Mouse (Mus musculus) intestine, embryonic 14.5 days (tissue): ENCODE results near the gene Imp3. TPM values are rescaled to one million over a fixed set of nuclear protein-coding genes. Genes with fewer than 3 reads are reported as not detected.
"Not testable (repeated sequence)": the region's sequence is repeated elsewhere in the genome, so short reads cannot be mapped to it uniquely, and the experiment has no call there.

Experiments used
- ATAC-seq: fragments of 200-750 bp; cut with Nextera tagmentation; replicated peaks from 2 replicates; pipeline ENCODE4 v1.8.0; 2017; ENCODE audit warnings: low read depth, moderate number of reproducible peaks, moderate TSS enrichment, moderate library complexity; ENCODE audit not compliant: low FRiP score, low TSS enrichment
- DNase-seq: peaks from one replicate; pipeline ENCODE4 v3.0.0-alpha.2; 2018; ENCODE audit warnings: low spot score
- H3K27ac ChIP-seq: fragments of 300-500 bp; sonication (generic); 2 replicates; pipeline ENCODE4 v1.5.1; 2014; ENCODE audit warnings: low read depth, mild to moderate bottlenecking, control low read depth
- H3K27me3 ChIP-seq: fragments of 300-500 bp; sonication (generic); replicated peaks from 2 replicates; pipeline ENCODE4 v1.6.1; 2014; ENCODE audit warnings: low read length, control low read depth; ENCODE audit not compliant: control insufficient read depth, insufficient read depth
- H3K36me3 ChIP-seq: fragments of 300-500 bp; sonication (generic); 2 replicates; pipeline ENCODE4 v1.6.1; 2014; ENCODE audit warnings: low read length, control low read depth; ENCODE audit not compliant: control insufficient read depth, insufficient read depth
- H3K4me1 ChIP-seq: fragments of 300-500 bp; sonication (generic); replicated peaks from 2 replicates; pipeline ENCODE4 v1.6.1; 2014; ENCODE audit warnings: low read length, control low read depth, mixed read lengths; ENCODE audit not compliant: control insufficient read depth, insufficient read depth
- H3K4me2 ChIP-seq: fragments of 300-500 bp; sonication (generic); 2 replicates; pipeline ENCODE4 v1.6.1; 2014; ENCODE audit warnings: low read length
- H3K4me3 ChIP-seq: fragments of 300-500 bp; sonication (generic); 2 replicates; pipeline ENCODE4 v1.5.1; 2014; ENCODE audit warnings: low read depth, low read length, control low read depth, mixed read lengths
- H3K9ac ChIP-seq: fragments of 300-500 bp; sonication (generic); 2 replicates; pipeline ENCODE4 v1.6.1; 2014; ENCODE audit warnings: mild to moderate bottlenecking, low read length
- H3K9me3 ChIP-seq: fragments of 300-500 bp; sonication (generic); 2 replicates; pipeline ENCODE4 v1.6.1; 2016; ENCODE audit warnings: low read length, control low read depth; ENCODE audit not compliant: control insufficient read depth
- WGBS: fragments of 180-500 bp; shearing (Covaris S2); extraction: QIAGEN DNeasy Blood & Tissue Kit; methylation state at CpG from one replicate; pipeline ENCODE4 v1.1.7; 2014; 5-methylcytosine and 5-hydroxymethylcytosine counted together
- polyA plus RNA-seq: library from polyadenylated mRNA; unstranded; fragments of >200 nt; fragmentation: Nextera tagmentation; extraction: Ambion mirVana; gene quantifications from 2 replicates; pipeline ENCODE4 v1.2.1, GENCODE M21; 2014

Gene Imp3
- polyA plus RNA-seq, 1 experiment from 2014 or later: 82.5 TPM

GRCm38 (mm10) chr9:56938374-56938773, 1.1 kb downstream of the Imp3 start:
- no peak for ATAC-seq
- peak overlapping the region; percentile 84 for H3K27ac ChIP-seq
- no peak for DNase-seq
- no peaks in the 10 kb centered on the region for H3K36me3 ChIP-seq
- H3K4me1 ChIP-seq: peaks cover 11% of the 10 kb centered on the region; the same call in 1 of the 2 replicates
- H3K27me3 ChIP-seq: no peaks in the 10 kb centered on the region
- peak overlapping the region; percentile 74 for H3K4me3 ChIP-seq
- no peaks in the 10 kb centered on the region for H3K9me3 ChIP-seq
- WGBS: under 1% methylated on average over 7 of the region's 7 CpGs
- peak overlapping the region; percentile 63 for H3K9ac ChIP-seq
- peak overlapping the region; percentile 68 for H3K4me2 ChIP-seq

DNA sequence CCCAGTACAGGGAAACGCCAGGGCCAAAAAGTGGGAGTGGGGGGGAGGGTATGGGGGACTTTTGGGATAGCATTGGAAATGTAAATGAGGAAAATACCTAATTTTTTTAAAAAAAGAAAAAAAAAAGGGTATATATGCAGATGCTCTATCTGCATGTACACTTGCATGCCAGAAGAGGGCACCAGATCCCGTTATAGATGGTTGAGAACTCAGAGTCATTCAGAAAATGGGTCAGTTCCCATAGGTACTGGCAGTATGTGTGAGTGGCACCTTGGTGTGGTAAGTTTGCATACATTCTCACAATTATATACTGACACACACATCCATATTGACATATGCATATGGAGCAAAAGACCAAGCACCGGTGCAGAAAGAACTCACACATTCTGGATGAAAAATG, 10.2 kb downstream of the Imp3 start:
- H3K9ac ChIP-seq, H3K4me2 ChIP-seq, H3K4me3 ChIP-seq, H3K27me3 ChIP-seq, ATAC-seq, H3K9me3 ChIP-seq, H3K4me1 ChIP-seq, H3K36me3 ChIP-seq, H3K27ac ChIP-seq: not testable (repeated sequence)
- DNase-seq: peak; percentile 67
- 26% methylated on average over 3 of the region's 3 CpGs for WGBS

DNA sequence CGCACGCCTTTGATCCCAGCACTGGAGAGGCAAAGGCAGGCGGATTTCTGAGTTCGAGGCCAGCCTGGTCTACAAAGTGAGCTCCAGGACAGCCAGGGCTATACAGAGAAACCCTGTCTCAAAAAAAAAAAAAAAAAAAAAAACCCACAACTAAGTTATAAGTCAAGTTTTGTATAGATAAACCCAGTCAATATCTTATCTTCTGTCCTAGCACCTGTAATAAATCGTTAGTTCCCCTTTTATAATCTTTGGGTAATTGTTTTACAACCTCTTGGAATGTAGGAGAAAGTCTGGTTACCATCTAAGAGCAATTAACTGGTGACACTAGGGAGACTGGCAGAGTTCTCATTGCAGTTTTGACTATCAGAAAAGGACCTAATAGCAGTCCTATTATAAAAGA, 11.4 kb downstream of the Imp3 start:
- WGBS: 25% methylated on average over 5 of the region's 5 CpGs
- H3K4me3 ChIP-seq, DNase-seq, H3K9me3 ChIP-seq, H3K27ac ChIP-seq, ATAC-seq, H3K27me3 ChIP-seq, H3K9ac ChIP-seq, H3K36me3 ChIP-seq, H3K4me1 ChIP-seq, H3K4me2 ChIP-seq: not testable (repeated sequence)

DNA sequence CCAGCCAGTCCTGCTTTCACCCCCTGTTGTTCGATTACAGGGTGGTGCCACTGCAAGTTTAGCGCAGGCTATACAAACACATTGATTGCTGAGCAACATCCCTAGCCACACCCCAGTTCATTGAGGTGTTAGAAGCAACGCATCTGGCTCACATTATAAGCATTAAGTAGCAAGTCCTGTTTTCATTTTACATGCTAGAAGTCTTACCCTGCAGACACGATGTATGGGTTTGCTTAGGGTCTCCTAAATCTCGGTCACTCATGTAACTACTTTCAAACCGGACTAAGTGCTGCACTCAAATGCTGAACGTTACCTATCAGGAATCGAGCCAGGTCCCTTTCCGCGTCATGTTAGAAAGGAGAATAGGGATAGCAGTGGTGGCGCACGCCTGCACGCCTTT, 12.5 kb downstream of the Imp3 start:
- H3K4me1 ChIP-seq: peaks cover 5% of the 10 kb centered on the region
- no peaks in the 10 kb centered on the region for H3K27me3 ChIP-seq
- H3K4me2 ChIP-seq: peak overlapping the region; percentile 45
- H3K9me3 ChIP-seq: no peaks in the 10 kb centered on the region
- no peaks in the 10 kb centered on the region for H3K36me3 ChIP-seq
- 0 out of 2 replicates have a peak overlapping the region, but pooled peaks have one; percentile 21 for H3K9ac ChIP-seq
- 18% methylated on average over 13 of the region's 13 CpGs for WGBS
- peak overlapping the region; percentile 23 for H3K4me3 ChIP-seq
- peak; percentile 57 for DNase-seq
- no peak overlapping the region for H3K27ac ChIP-seq
- no peak for ATAC-seq

DNA sequence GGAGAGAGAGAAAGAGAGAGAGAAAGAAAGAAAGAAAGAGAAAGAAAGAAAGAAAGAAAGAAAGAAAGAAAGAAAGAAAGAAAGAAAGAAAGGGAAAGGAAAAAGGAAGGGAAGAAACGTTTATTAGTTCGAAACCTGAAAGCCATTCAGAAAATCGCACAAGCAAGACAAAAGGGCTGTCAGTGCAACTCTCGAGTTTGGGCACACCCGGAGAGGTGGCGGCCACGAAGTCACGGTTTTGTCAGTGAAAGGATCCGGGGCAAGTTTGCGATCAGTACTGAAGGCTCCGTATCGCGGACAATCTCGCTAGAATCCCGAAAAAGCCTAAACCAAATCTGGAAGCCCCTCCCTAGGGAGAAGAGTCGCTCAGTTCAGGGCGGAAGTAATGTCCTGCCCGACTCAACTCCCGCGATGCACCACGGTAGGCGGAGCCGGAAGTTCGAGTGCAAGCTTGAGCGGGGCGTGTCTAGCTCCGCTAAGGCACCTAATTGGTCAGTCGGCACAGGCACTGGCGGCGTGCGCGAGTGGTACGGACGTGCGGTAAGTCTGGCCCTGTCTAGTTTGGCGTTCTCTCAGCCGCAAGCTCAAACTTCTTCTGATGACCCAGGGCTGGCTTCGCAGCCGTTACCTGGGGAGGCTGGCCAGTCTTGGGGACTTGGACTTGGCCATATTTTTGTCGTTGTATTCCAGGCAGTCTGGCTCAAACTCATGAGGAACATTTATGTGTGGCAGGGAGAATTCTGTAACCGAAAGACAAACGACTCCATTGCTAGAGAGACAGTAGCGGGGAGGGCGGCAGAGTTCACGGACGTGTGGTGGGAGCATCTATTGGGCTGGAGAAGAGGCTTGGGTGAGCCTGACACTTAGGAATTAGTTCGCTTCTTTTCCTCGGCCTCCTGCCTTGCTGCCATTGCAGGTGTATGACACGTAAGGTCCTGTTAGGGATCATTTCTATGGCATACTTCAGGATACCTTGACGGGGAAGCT, 13.4 kb downstream of the Imp3 start, which contains the start of gene Snupn:
Gene Snupn (plus strand): TSS at position 465 of the 987 bp plus-strand sequence.
- peak; percentile 94 for DNase-seq
- WGBS: under 1% methylated on average over 50 of the region's 50 CpGs
- H3K4me1 ChIP-seq: peaks cover 5% of the 10 kb centered on the region
- peak within 1 kb of the TSS; percentile 67 for H3K9ac ChIP-seq
- no peaks in the 10 kb centered on the region for H3K9me3 ChIP-seq
- peak within 1 kb of the TSS; percentile 83 for H3K27ac ChIP-seq
- H3K36me3 ChIP-seq: no peaks in the 10 kb centered on the region
- no peaks in the 10 kb centered on the region for H3K27me3 ChIP-seq
- H3K4me3 ChIP-seq: peak within 1 kb of the TSS; percentile 64
- ATAC-seq: peak; percentile 100
- H3K4me2 ChIP-seq: peak within 1 kb of the TSS; percentile 92

- Histone ChIP-seq H3K9ac (no peak overlapping the region), H3K4me3 (no peak overlapping the region), H3K4me2 (no peak overlapping the region), H3K27ac (no peak overlapping the region), H3K27me3 (no peaks in the 10 kb centered on the region), H3K9me3 (no peaks in the 10 kb centered on the region), H3K4me1 (peaks cover 5% of the 10 kb centered on the region), H3K36me3 (peaks cover 5% of the 10 kb centered on the region; the same call in 1 of the 2 replicates)
- ATAC-seq: no peak
- no peak for DNase-seq
- WGBS: 83% methylated on average over 1 of the region's 1 CpGs
Observed at GRCm38 (mm10) chr9:56953562-56953961, 16.3 kb downstream of the Imp3 start.

GRCm38 (mm10) chr9:56956966-56957675, 19.8 kb downstream of the Imp3 start:
- no peaks in the 10 kb centered on the region for H3K4me1 ChIP-seq
- H3K36me3 ChIP-seq: peaks cover 11% of the 10 kb centered on the region; the same call in 1 of the 2 replicates
- WGBS: 74% methylated on average over 7 of the region's 7 CpGs
- H3K9me3 ChIP-seq: no peaks in the 10 kb centered on the region
- no peaks in the 10 kb centered on the region for H3K27me3 ChIP-seq
- H3K9ac ChIP-seq: no peak overlapping the region
- H3K27ac ChIP-seq: no peak overlapping the region
- no peak for ATAC-seq
- no peak overlapping the region for H3K4me2 ChIP-seq
- H3K4me3 ChIP-seq: no peak overlapping the region
- no peak for DNase-seq

DNA sequence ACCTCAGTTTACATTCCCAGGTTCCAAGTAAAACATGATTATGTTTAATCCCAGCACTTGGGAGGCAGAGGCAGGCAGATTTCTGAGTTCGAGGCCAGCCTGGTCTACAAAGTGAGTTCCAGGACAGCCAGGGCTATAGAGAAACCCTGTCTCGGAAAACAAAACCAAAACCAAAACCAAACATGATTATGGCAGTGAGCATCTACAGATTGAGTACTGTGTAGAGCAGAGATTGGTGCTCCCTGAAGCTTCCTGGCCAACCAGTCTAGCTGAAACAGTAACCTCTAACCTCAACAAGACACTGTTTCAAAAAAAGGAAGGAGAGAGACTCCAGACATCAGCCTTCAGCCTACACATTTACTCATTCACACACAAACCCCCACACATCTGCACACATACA, 21.4 kb downstream of the Imp3 start:
- no peak overlapping the region for H3K9ac ChIP-seq
- DNase-seq: no peak
- no peak overlapping the region for H3K4me2 ChIP-seq
- 91% methylated on average over 2 of the region's 2 CpGs for WGBS
- H3K36me3 ChIP-seq: peaks cover 19% of the 10 kb centered on the region
- no peak for ATAC-seq
- H3K27me3 ChIP-seq: no peaks in the 10 kb centered on the region
- H3K9me3 ChIP-seq: no peaks in the 10 kb centered on the region
- no peak overlapping the region for H3K27ac ChIP-seq
- no peak overlapping the region for H3K4me3 ChIP-seq
- no peaks in the 10 kb centered on the region for H3K4me1 ChIP-seq
